Mouse (Mus musculus) liver, adult 2 months (tissue): ENCODE results near the gene Syngr1. TPM values are rescaled to one million over a fixed set of nuclear protein-coding genes. Genes with fewer than 3 reads are reported as not detected.

Source experiments
- DNase-seq: peaks from one replicate; pipeline ENCODE4 v3.0.0-alpha.2; 2011; ENCODE audit warnings: low read depth, low spot score; ENCODE audit errors: extremely low read depth
- H3K27ac ChIP-seq: fragments of 200-500 bp; replicated peaks from 2 replicates; pipeline ENCODE4 v1.5.1; 2012; ENCODE audit warnings: low read depth, mild to moderate bottlenecking, control low read depth, inconsistent platforms, low read length; ENCODE audit not compliant: insufficient read depth
- H3K27me3 ChIP-seq: fragments of 200-500 bp; 2 replicates; pipeline ENCODE4 v1.6.1; 2012; ENCODE audit warnings: mild to moderate bottlenecking, moderate library complexity, low read length, inconsistent platforms; ENCODE audit not compliant: control insufficient read depth, insufficient read depth
- H3K36me3 ChIP-seq: fragments of 200-500 bp; 2 replicates; pipeline ENCODE4 v1.6.1; 2012; ENCODE audit warnings: low read length, inconsistent platforms; ENCODE audit not compliant: control insufficient read depth, insufficient read depth
- H3K4me1 ChIP-seq: fragments of 200-500 bp; 2 replicates; pipeline ENCODE4 v1.6.1; 2011; ENCODE audit warnings: low read length; ENCODE audit not compliant: control insufficient read depth, insufficient read depth
- H3K4me3 ChIP-seq: fragments of 200-500 bp; 2 replicates; pipeline ENCODE4 v1.5.1; 2011; ENCODE audit warnings: low read depth, mild to moderate bottlenecking, control low read depth, low read length, moderate library complexity; ENCODE audit not compliant: insufficient read depth
- H3K79me2 ChIP-seq: fragments of 200-500 bp; 2 replicates; pipeline ENCODE4 v1.6.1; 2012; ENCODE audit warnings: inconsistent platforms, mild to moderate bottlenecking, low read length, moderate library complexity; ENCODE audit not compliant: control insufficient read depth, insufficient read depth
- H3K9ac ChIP-seq: fragments of 200-500 bp; 2 replicates; pipeline ENCODE4 v1.6.1; 2012; ENCODE audit warnings: low read depth, mild to moderate bottlenecking, control low read depth, inconsistent platforms, low read length
- CTCF ChIP-seq: fragments of 200-500 bp; IDR thresholded peaks from 2 replicates; pipeline ENCODE4 v1.5.1; 2011; ENCODE audit warnings: low read depth, low read length, control low read depth
- POLR2A ChIP-seq: fragments of 200-500 bp; IDR thresholded peaks from 2 replicates; pipeline ENCODE4 v1.6.1; 2011; ENCODE audit warnings: low read length, control low read depth; ENCODE audit not compliant: insufficient read depth; ENCODE audit errors: extremely low read depth
- WGBS: fragments of 180-500 bp; shearing (Covaris S2); methylation state at CpG from one replicate; pipeline ENCODE4 v1.1.7; 2018; 5-methylcytosine and 5-hydroxymethylcytosine counted together
- polyA plus RNA-seq: library from polyadenylated mRNA; depleted of rRNA; stranded (reverse); fragments of >200 nt; gene quantifications from 2 replicates; pipeline ENCODE4 v1.2.3, GENCODE M21; 2012
- total RNA-seq: library from RNA; depleted of rRNA; stranded (reverse); fragments of >200 nt; gene quantifications from 2 replicates; pipeline ENCODE4 v1.2.3, GENCODE M21; 2014

Gene Syngr1
- total and polyA plus RNA-seq, 2 experiments: 0.28 to 1.6 TPM

GRCm38 (mm10) chr15:80101503-80101902 is 10.4 kb downstream of the Syngr1 start:
- 86% methylated on average over 6 of the region's 6 CpGs for WGBS
- no peak for TF ChIP-seq CTCF
- no peak for TF ChIP-seq POLR2A
- Histone ChIP-seq H3K79me2 (no peaks in the 10 kb centered on the region), H3K9ac (no peak overlapping the region), H3K27me3 (no peaks in the 10 kb centered on the region), H3K27ac (no peak overlapping the region), H3K4me1 (no peaks in the 10 kb centered on the region), H3K4me3 (no peak overlapping the region), H3K36me3 (no peaks in the 10 kb centered on the region)
- DNase-seq: no peak

GRCm38 (mm10) chr15:80102495-80102894 is 11.4 kb downstream of the Syngr1 start:
- no peaks in the 10 kb centered on the region for H3K27me3 ChIP-seq
- H3K79me2 ChIP-seq: no peaks in the 10 kb centered on the region
- H3K27ac ChIP-seq: no peak overlapping the region
- no peaks in the 10 kb centered on the region for H3K36me3 ChIP-seq
- DNase-seq: no peak
- 80% methylated on average over 6 of the region's 6 CpGs for WGBS
- H3K4me3 ChIP-seq: no peak overlapping the region
- TF ChIP-seq POLR2A (no peak), CTCF (no peak)
- H3K9ac ChIP-seq: no peak overlapping the region
- H3K4me1 ChIP-seq: no peaks in the 10 kb centered on the region

GRCm38 (mm10) chr15:80105490-80106410 is 14.6 kb downstream of the Syngr1 start:
- DNase-seq: no peak

GRCm38 (mm10) chr15:80107143-80107542 is 16.0 kb downstream of the Syngr1 start:
- no peaks in the 10 kb centered on the region for H3K79me2 ChIP-seq
- H3K27me3 ChIP-seq: no peaks in the 10 kb centered on the region
- no peak overlapping the region for H3K27ac ChIP-seq
- H3K9ac ChIP-seq: no peak overlapping the region
- no peak for DNase-seq
- no peaks in the 10 kb centered on the region for H3K4me1 ChIP-seq
- TF ChIP-seq POLR2A (no peak), CTCF (no peak)
- no peak overlapping the region for H3K4me3 ChIP-seq
- no peaks in the 10 kb centered on the region for H3K36me3 ChIP-seq
- WGBS: 91% methylated on average over 8 of the region's 8 CpGs

More at GRCm38 (mm10) chr15:80105490-80106410, 14.6 kb downstream of the Syngr1 start:
- TF ChIP-seq CTCF (no peak), POLR2A (no peak)
- no peaks in the 10 kb centered on the region for H3K36me3 ChIP-seq
- H3K79me2 ChIP-seq: no peaks in the 10 kb centered on the region
- H3K4me1 ChIP-seq: no peaks in the 10 kb centered on the region
- H3K9ac ChIP-seq: no peak overlapping the region
- 75% methylated on average over 12 of the region's 12 CpGs for WGBS
- no peaks in the 10 kb centered on the region for H3K27me3 ChIP-seq
- H3K27ac ChIP-seq: no peak overlapping the region
- H3K4me3 ChIP-seq: no peak overlapping the region

- 91% methylated on average over 3 of the region's 3 CpGs for WGBS
- no peak for TF ChIP-seq POLR2A
- TF ChIP-seq CTCF: no peak
Observed at GRCm38 (mm10) chr15:80107575-80107974, 16.4 kb downstream of the Syngr1 start.

GRCm38 (mm10) chr15:80111436-80111835 is 20.3 kb downstream of the Syngr1 start:
- TF ChIP-seq CTCF: no peak
- TF ChIP-seq POLR2A: no peak
- WGBS: 84% methylated on average over 12 of the region's 12 CpGs
- Histone ChIP-seq H3K27ac (no peak overlapping the region), H3K4me3 (no peak overlapping the region), H3K79me2 (no peaks in the 10 kb centered on the region), H3K36me3 (no peaks in the 10 kb centered on the region), H3K4me1 (no peaks in the 10 kb centered on the region), H3K9ac (no peak overlapping the region), H3K27me3 (no peaks in the 10 kb centered on the region)
- no peak for DNase-seq

More at GRCm38 (mm10) chr15:80107575-80107974, 16.4 kb downstream of the Syngr1 start:
- H3K79me2 ChIP-seq: no peaks in the 10 kb centered on the region
- H3K27ac ChIP-seq: no peak overlapping the region
- H3K27me3 ChIP-seq: no peaks in the 10 kb centered on the region
- H3K36me3 ChIP-seq: no peaks in the 10 kb centered on the region
- H3K4me3 ChIP-seq: no peak overlapping the region
- no peaks in the 10 kb centered on the region for H3K4me1 ChIP-seq
- DNase-seq: no peak
- no peak overlapping the region for H3K9ac ChIP-seq
